Mouse (Mus musculus): ENCODE measurements around the gene Msantd2. TPM values are rescaled to one million over a fixed set of nuclear protein-coding genes. Genes with fewer than 3 reads are reported as not detected.

Msantd2 gene
- total RNA-seq, 2 experiments from 2014 or later, result 6.7 to 6.9 TPM

DNA sequence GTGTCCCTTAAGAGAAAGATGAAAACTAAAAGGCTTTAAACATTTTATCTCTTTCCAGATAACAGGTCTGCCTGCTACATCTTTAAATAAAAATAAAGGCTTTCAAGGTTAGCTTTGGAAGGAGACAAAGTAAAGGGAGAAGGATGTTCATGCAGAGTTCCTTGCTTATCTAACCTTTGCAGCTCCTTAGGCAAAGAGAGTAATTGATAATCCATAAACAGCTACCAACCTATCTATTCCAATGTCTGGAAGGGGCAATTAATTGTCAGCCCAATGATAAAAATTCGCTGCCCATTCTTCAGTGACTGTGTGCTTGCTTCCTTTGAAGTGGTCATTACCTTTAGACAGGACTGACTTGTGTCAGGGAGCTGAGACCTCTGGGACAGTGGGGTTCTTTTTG, 74.7 kb downstream of the Msantd2 start:
- intact Hi-C loops (cut with DNase I), result no loop called here
- no peak for DNase-seq

GRCm38 (mm10) chr9:37567019-37567418, 77.9 kb downstream of the Msantd2 start:
- intact Hi-C loops (cut with DNase I), result loop anchor here (5.0 kb wide), 1 partner anchor 45 kb away; the partner anchor contains the start of gene Spa17
- no peak for DNase-seq

DNA sequence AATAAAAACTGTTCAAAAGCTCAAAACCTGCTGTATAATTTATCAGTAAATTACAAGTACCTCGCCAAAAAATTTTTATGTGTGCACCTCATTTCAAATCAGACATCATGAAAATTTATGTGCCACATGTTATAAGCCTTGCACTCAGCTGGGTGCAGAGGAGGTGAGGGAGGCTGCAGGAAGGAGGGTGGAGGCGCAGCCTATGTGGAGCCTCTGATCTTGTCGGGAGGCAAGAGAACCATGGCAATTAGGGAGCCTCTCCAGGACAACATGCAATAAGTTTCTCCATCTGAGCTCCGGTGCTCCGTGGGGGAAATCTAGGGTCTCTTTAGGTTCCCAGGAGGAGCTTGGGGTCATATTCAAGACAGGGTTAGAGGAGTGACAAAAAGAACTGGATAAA, 78.3 kb downstream of the Msantd2 start:
- DNase-seq, result peak in 1 of 2 experiments; percentile 12
- intact Hi-C loops (cut with DNase I), result loop anchor here (5.0 kb wide), 1 partner anchor 45 kb away; the partner anchor contains the start of gene Spa17

DNA sequence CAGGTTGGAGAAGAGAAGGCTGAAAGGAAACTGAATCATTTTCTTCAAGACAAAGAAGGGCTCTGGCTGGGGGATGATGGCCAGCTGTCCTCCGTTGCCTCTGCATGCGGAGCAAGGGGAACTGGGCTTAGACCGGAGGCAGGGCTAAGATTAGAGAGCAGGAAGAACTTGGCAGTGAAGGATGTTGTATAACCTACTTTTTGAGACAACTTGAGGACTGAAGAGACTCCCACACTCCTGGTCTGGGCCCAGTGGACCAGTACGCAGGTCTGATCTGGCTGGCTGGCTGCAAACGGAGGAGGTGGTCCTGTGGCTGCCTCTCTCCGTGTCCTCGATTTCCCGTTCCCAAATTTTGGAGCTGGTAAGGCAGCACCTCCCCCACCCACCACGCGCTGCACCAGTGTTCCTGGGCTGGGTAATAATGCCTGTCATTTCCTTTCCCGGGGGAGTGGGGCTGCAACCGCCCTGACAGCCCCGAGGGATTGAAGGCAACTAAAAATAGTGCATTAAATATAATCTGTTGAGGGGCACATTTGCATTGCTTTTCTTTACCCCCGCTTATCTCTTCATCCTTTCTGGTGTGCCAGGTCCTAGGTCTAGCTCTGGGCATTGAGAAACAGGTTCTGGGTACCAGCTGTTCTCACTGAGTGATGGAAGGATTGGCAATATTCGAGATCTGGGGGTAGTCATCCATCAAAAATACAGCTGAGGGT, 78.9 kb downstream of the Msantd2 start:
- intact Hi-C loops (cut with DNase I), result loop anchor here (5.0 kb wide), 1 partner anchor 44 kb away; the partner anchor contains the start of gene Spa17
- DNase-seq, result peak; percentile 37 to 45

DNA sequence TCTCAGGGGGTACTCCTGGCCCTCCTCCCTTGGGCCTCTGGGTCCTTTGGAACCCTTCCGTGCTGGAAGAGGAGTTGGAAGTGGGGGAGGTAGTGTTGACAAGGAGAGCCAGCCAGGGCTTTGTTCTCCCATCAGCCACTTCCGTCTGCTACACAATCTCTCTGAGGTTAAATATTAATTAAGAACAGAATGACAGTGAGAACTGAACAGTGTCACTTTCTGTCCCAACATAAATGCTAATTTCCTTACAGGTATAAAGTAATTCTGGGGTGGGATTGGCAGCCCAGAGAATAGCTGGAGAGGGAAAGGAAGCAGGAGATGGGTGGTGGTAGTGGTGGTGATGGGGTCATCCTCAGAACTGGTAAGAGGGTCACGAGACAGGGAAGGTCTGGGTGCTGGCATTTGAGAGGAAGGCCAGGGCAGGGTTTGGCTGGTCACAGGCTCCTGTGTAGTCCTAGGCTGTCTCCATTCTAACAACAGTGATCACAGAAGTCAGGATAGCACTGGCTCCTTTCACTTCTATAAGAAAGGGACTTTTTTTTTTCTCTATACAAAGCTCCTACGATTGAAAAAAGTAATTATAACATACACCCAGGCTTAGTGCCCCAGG, 79.6 kb downstream of the Msantd2 start:
- intact Hi-C loops (cut with DNase I), result loop anchor here (5.0 kb wide), 1 partner anchor 44 kb away; the partner anchor contains the start of gene Spa17
- DNase-seq, result no peak

DNA sequence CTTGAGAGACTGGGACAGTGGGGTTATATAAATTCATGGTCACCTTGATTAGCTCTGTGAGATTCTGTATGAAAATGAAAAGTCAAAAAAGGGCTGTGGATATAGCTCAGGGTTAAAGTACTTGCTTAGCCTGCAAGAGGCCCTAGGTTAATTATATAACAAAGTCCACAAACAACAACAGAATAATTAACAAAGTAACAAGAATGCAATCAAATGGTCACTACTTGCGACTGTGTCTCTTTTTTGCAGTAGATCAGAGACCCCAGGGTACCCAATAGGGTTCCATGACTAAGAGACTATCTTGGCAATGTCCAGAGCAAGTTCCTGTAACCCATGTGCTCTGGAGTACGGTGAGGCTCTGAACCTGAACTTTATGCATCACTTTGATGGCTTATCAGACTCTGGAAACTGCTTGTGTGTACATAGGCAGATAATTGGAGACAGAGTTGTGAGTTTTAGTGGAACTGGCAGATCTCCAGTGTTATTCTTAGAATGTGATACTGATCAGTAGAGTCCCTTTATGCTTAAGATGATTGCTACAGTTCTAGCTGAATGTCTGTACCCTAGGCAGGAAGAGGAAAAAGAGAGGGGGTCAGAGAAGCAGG, 80.2 kb downstream of the Msantd2 start:
- no peak for DNase-seq
- intact Hi-C loops (cut with DNase I), result loop anchor here (5.0 kb wide), 1 partner anchor 43 kb away; the partner anchor contains the start of gene Spa17

- DNase-seq, result no peak
- intact Hi-C loops (cut with DNase I), result no loop called here
Observed at GRCm38 (mm10) chr9:37572204-37572876, 83.2 kb downstream of the Msantd2 start.

Other genes with a start within 250 kb of the Msantd2 start
- 1 to 10 TPM; 2.5 to 4.5 TPM for gene Slc37a2, start 233.6 kb upstream of the Msantd2 start, total RNA-seq (2021)
- 1 to 10 TPM; 1.4 to 2.0 TPM for gene Ccdc15, start 140.9 kb upstream of the Msantd2 start, total RNA-seq (2021)
- not detected for gene Hepacam, start 122.0 kb upstream of the Msantd2 start, total RNA-seq (2021)
- gene Robo4, start 87.4 kb upstream of the Msantd2 start, total RNA-seq (2021), result 10 to 100 TPM; 29.6 to 38.7 TPM
- not detected for gene Robo3, start 56.1 kb upstream of the Msantd2 start, total RNA-seq (2021)
- 10 to 100 TPM; 66.9 to 79.2 TPM for gene Esam, start 38.8 kb downstream of the Msantd2 start, total RNA-seq (2021)
- 1 to 10 TPM; 4.0 to 4.7 TPM for gene Vsig2, start 49.9 kb downstream of the Msantd2 start, total RNA-seq (2021)
- 1 to 10 TPM; 4.5 to 6.1 TPM for gene Nrgn, start 63.6 kb downstream of the Msantd2 start, total RNA-seq (2021)
- 1 to 10 TPM; 9.6 to 9.7 TPM for gene Siae, start 66.4 kb downstream of the Msantd2 start, total RNA-seq (2021)
- 1 to 10 TPM; 2.6 to 2.7 TPM for gene Spa17, start 124.4 kb downstream of the Msantd2 start, total RNA-seq (2021)
- 10 to 100 TPM; 35.2 to 37.8 TPM for gene Tbrg1, start 168.0 kb downstream of the Msantd2 start, total RNA-seq (2021)
- gene Panx3, start 179.9 kb downstream of the Msantd2 start, total RNA-seq (2021), result not detected
- gene Olfr160, start 226.9 kb downstream of the Msantd2 start, total RNA-seq (2021), result not detected

Measured in heart, postnatal 36 days (tissue).